Mouse (Mus musculus) hindbrain, postnatal 0 days (tissue): ENCODE measurements around the gene Hbp1. TPM values are rescaled to one million over a fixed set of nuclear protein-coding genes. Genes with fewer than 3 reads are reported as not detected.

ENCODE experiments used
- ATAC-seq: fragments of 200-750 bp; cut with Nextera tagmentation; 2 replicates; pipeline ENCODE4 v1.8.0; 2017; ENCODE audit warnings: mild to moderate bottlenecking, moderate TSS enrichment, moderate library complexity
- DNase-seq: peaks from one replicate; pipeline ENCODE4 v3.0.0-alpha.2; 2015; ENCODE audit warnings: low spot score
- H3K27ac ChIP-seq: fragments of 300-500 bp; sonication (generic); 2 replicates; pipeline ENCODE4 v1.5.1; 2014; ENCODE audit warnings: mild to moderate bottlenecking
- H3K27me3 ChIP-seq: fragments of 300-500 bp; sonication (generic); 2 replicates; pipeline ENCODE4 v1.6.1; 2014; ENCODE audit warnings: low read length, mixed read lengths; ENCODE audit not compliant: insufficient read depth
- H3K36me3 ChIP-seq: fragments of 300-500 bp; sonication (generic); 2 replicates; pipeline ENCODE4 v1.6.1; 2014; ENCODE audit warnings: low read length, mixed read lengths; ENCODE audit not compliant: insufficient read depth
- H3K4me1 ChIP-seq: fragments of 300-500 bp; sonication (generic); 2 replicates; pipeline ENCODE4 v1.6.1; 2014; ENCODE audit warnings: antibody characterized with exemption, low read length, mixed read lengths; ENCODE audit not compliant: insufficient read depth
- H3K4me2 ChIP-seq: fragments of 300-500 bp; sonication (generic); 2 replicates; pipeline ENCODE4 v1.6.1; 2014; ENCODE audit warnings: low read depth, mild to moderate bottlenecking, low read length, moderate library complexity, mixed read lengths
- H3K4me3 ChIP-seq: fragments of 300-500 bp; sonication (generic); 2 replicates; pipeline ENCODE4 v1.5.1; 2014; ENCODE audit warnings: low read length
- H3K9ac ChIP-seq: fragments of 300-500 bp; sonication (generic); replicated peaks from 2 replicates; pipeline ENCODE4 v1.6.1; 2014; ENCODE audit warnings: mild to moderate bottlenecking, low read length, moderate library complexity, mixed read lengths
- H3K9me3 ChIP-seq: fragments of 300-500 bp; sonication (generic); 2 replicates; pipeline ENCODE4 v1.6.1; 2016; ENCODE audit warnings: low read length, mixed read lengths
- CTCF ChIP-seq: IDR thresholded peaks from 2 replicates; pipeline ENCODE4 v1.5.1; 2016; ENCODE audit warnings: antibody characterized with exemption, control low read depth, low read depth
- WGBS: fragments of 180-500 bp; shearing (Covaris S2); extraction: QIAGEN DNeasy Blood & Tissue Kit; methylation state at CpG from one replicate; pipeline ENCODE4 v1.1.7; 2014; 5-methylcytosine and 5-hydroxymethylcytosine counted together
- polyA plus RNA-seq: library from polyadenylated mRNA; unstranded; fragments of >200 nt; fragmentation: Nextera tagmentation; extraction: Ambion mirVana; gene quantifications from 2 replicates; pipeline ENCODE4 v1.2.1, GENCODE M21; 2015
- total RNA-seq: library from RNA; depleted of rRNA; stranded (reverse); fragments of >200 nt; gene quantifications from 2 replicates; pipeline ENCODE4 v1.2.3, GENCODE M21; 2014

The Hbp1 gene
- total and polyA plus RNA-seq, 2 experiments from 2014 or later: 40.3 to 49.7 TPM

GRCm38 (mm10) chr12:31985738-31986137 lies 35.4 kb upstream of the Hbp1 start:
- no peaks in the 10 kb centered on the region; the same call in 1 of the 2 replicates for H3K4me1 ChIP-seq
- H3K27me3 ChIP-seq: no peaks in the 10 kb centered on the region
- ATAC-seq (no peak), DNase-seq (no peak)
- no peak overlapping the region for H3K4me3 ChIP-seq
- no peak overlapping the region for H3K4me2 ChIP-seq
- no peaks in the 10 kb centered on the region for H3K9me3 ChIP-seq
- H3K36me3 ChIP-seq: no peaks in the 10 kb centered on the region
- TF ChIP-seq CTCF: no peak
- no peak overlapping the region for H3K27ac ChIP-seq
- H3K9ac ChIP-seq: no peak overlapping the region
- 91% methylated on average over 6 of the region's 6 CpGs for WGBS

- H3K4me2 ChIP-seq: no peak overlapping the region
- no peak overlapping the region for H3K9ac ChIP-seq
- H3K4me1 ChIP-seq: no peaks in the 10 kb centered on the region; the same call in 1 of the 2 replicates
- DNase-seq (no peak), ATAC-seq (peak; percentile 56; the same call in 1 of the 2 replicates)
- H3K4me3 ChIP-seq: no peak overlapping the region
- H3K9me3 ChIP-seq: no peaks in the 10 kb centered on the region
- 73% methylated on average over 12 of the region's 12 CpGs for WGBS
- no peak overlapping the region for H3K27ac ChIP-seq
- no peaks in the 10 kb centered on the region for H3K36me3 ChIP-seq
- H3K27me3 ChIP-seq: no peaks in the 10 kb centered on the region
- TF ChIP-seq CTCF: no peak
These were observed 34.3 kb upstream of the Hbp1 start for GRCm38 (mm10) chr12:31984664-31985063.

- no peak for TF ChIP-seq CTCF
- H3K36me3 ChIP-seq: no peaks in the 10 kb centered on the region
- peak; percentile 18 for DNase-seq
- no peak overlapping the region for H3K4me3 ChIP-seq
- H3K27ac ChIP-seq: no peak overlapping the region
- no peak overlapping the region for H3K4me2 ChIP-seq
- no peaks in the 10 kb centered on the region; the same call in 1 of the 2 replicates for H3K4me1 ChIP-seq
- no peak overlapping the region for H3K9ac ChIP-seq
- H3K9me3 ChIP-seq: no peaks in the 10 kb centered on the region
- no peaks in the 10 kb centered on the region for H3K27me3 ChIP-seq
- peak; percentile 10; the same call in 1 of the 2 replicates for ATAC-seq
- 35% methylated on average over 2 of the region's 2 CpGs for WGBS
These were observed 33.9 kb upstream of the Hbp1 start for GRCm38 (mm10) chr12:31984206-31984605.

DNA sequence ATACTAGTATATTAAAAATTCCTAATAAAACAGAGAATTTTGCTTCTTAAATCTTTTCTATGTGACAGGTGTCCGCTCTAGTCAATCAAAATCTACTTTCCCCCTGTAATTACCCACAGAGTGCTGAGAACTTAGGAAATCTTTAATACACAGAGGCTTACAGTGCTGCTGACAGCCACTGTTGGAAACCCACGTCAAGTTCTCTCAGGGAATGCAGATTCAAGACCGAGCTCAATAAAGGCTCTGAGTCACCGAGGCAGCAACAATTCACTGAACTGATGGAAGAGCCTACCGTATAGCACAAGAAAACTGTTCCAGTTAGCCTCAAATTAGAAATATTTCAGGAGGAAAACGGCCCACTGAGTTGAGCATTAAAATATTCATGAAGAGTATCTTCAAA lies 33.4 kb upstream of the Hbp1 start:
- Histone ChIP-seq H3K9me3 (no peaks in the 10 kb centered on the region), H3K36me3 (no peaks in the 10 kb centered on the region), H3K4me3 (no peak overlapping the region), H3K27me3 (no peaks in the 10 kb centered on the region), H3K9ac (no peak overlapping the region), H3K27ac (no peak overlapping the region), H3K4me1 (no peaks in the 10 kb centered on the region; the same call in 1 of the 2 replicates), H3K4me2 (no peak overlapping the region)
- no peak for TF ChIP-seq CTCF
- DNase-seq (no peak), ATAC-seq (no peak)
- WGBS: 43% methylated on average over 6 of the region's 6 CpGs

- no peaks in the 10 kb centered on the region for H3K9me3 ChIP-seq
- no peak overlapping the region for H3K9ac ChIP-seq
- no peaks in the 10 kb centered on the region; the same call in 1 of the 2 replicates for H3K4me1 ChIP-seq
- H3K27me3 ChIP-seq: no peaks in the 10 kb centered on the region
- no peak overlapping the region for H3K27ac ChIP-seq
- H3K4me2 ChIP-seq: no peak overlapping the region
- H3K4me3 ChIP-seq: no peak overlapping the region
- WGBS: 35% methylated on average over 7 of the region's 7 CpGs
- ATAC-seq: no peak
- no peaks in the 10 kb centered on the region for H3K36me3 ChIP-seq
- peak; percentile 62 for DNase-seq
- no peak for TF ChIP-seq CTCF
These were observed 32.9 kb upstream of the Hbp1 start for GRCm38 (mm10) chr12:31983238-31983637.

- 51% methylated on average over 12 of the region's 12 CpGs for WGBS
- H3K9me3 ChIP-seq: no peaks in the 10 kb centered on the region
- 0 out of 2 replicates have a peak, but pooled peaks have one; percentile 25 for ATAC-seq
These were observed 27.4 kb upstream of the Hbp1 start for GRCm38 (mm10) chr12:31977613-31978195.

DNA sequence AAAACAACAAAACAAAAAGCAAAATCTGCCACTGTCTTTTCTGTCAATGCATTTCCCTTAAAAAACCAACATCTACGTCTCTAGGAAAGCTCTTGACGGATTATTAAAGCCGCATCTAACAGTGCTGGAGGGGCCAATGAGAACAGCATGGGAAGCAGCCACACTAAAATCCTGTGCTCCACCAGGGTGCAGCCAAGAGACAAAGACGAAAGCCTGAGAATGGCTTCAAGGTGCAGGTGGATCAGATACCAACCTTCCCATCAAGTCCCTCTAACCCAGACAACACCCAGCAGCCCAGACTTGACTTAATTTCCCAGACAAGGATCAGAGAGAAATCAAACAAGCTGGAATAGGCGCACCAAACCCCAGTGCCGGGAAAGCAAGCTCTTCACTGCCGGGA lies 26.2 kb upstream of the Hbp1 start:
- peak; percentile 71 for TF ChIP-seq CTCF
- peak; percentile 64 for DNase-seq

More at GRCm38 (mm10) chr12:31977613-31978195, 27.4 kb upstream of the Hbp1 start:
- Histone ChIP-seq H3K4me1 (no peaks in the 10 kb centered on the region), H3K4me2 (no peak overlapping the region), H3K27me3 (no peaks in the 10 kb centered on the region), H3K9ac (no peak overlapping the region), H3K4me3 (no peak overlapping the region), H3K27ac (no peak overlapping the region), H3K36me3 (no peaks in the 10 kb centered on the region)
- no peak for TF ChIP-seq CTCF
- no peak for DNase-seq

More for the DNA sequence above, 26.2 kb upstream of the Hbp1 start:
- WGBS: 54% methylated on average over 7 of the region's 7 CpGs
- no peak overlapping the region for H3K4me2 ChIP-seq
- no peak overlapping the region for H3K4me3 ChIP-seq
- H3K9me3 ChIP-seq: no peaks in the 10 kb centered on the region
- no peaks in the 10 kb centered on the region for H3K27me3 ChIP-seq
- H3K36me3 ChIP-seq: no peaks in the 10 kb centered on the region; the same call in 1 of the 2 replicates
- no peak overlapping the region for H3K27ac ChIP-seq
- no peaks in the 10 kb centered on the region for H3K4me1 ChIP-seq
- H3K9ac ChIP-seq: no peak overlapping the region
- ATAC-seq: 0 out of 2 replicates have a peak, but pooled peaks have one; percentile 46
